Mouse (Mus musculus) liver, embryonic 12.5 days (tissue): ENCODE measurements around the gene Ucma. TPM values are rescaled to one million over a fixed set of nuclear protein-coding genes. Genes with fewer than 3 reads are reported as not detected.

Source experiments
- ATAC-seq: fragments of 200-750 bp; cut with Nextera tagmentation; 2 replicates; pipeline ENCODE4 v1.8.0; 2017; ENCODE audit warnings: moderate number of reproducible peaks, mild to moderate bottlenecking, moderate library complexity
- H3K27ac ChIP-seq: fragments of 300-500 bp; sonication (generic); 2 replicates; pipeline ENCODE4 v1.5.1; 2016; ENCODE audit warnings: mild to moderate bottlenecking
- H3K27me3 ChIP-seq: fragments of 300-500 bp; sonication (generic); replicated peaks from 2 replicates; pipeline ENCODE4 v1.6.1; 2016; ENCODE audit warnings: mild to moderate bottlenecking, moderate library complexity
- H3K36me3 ChIP-seq: fragments of 300-500 bp; sonication (generic); 2 replicates; pipeline ENCODE4 v1.6.1; 2016; ENCODE audit warnings: mild to moderate bottlenecking, moderate library complexity
- H3K4me1 ChIP-seq: fragments of 300-500 bp; sonication (generic); 2 replicates; pipeline ENCODE4 v1.6.1; 2016
- H3K4me2 ChIP-seq: fragments of 300-500 bp; sonication (generic); 2 replicates; pipeline ENCODE4 v1.6.1; 2016; ENCODE audit warnings: mild to moderate bottlenecking, moderate library complexity
- H3K4me3 ChIP-seq: fragments of 300-500 bp; sonication (generic); 2 replicates; pipeline ENCODE4 v1.5.1; 2016; ENCODE audit warnings: mild to moderate bottlenecking, moderate library complexity
- H3K9ac ChIP-seq: fragments of 300-500 bp; sonication (generic); 2 replicates; pipeline ENCODE4 v1.6.1; 2016; ENCODE audit warnings: mild to moderate bottlenecking, moderate library complexity
- H3K9me3 ChIP-seq: fragments of 300-500 bp; sonication (generic); replicated peaks from 2 replicates; pipeline ENCODE4 v1.6.1; 2016; ENCODE audit warnings: mild to moderate bottlenecking, moderate library complexity
- WGBS: fragments of 180-500 bp; shearing (Covaris S2); methylation state at CpG from one replicate; pipeline ENCODE4 v1.1.7; 2016; ENCODE audit not compliant: insufficient replicate concordance; 5-methylcytosine and 5-hydroxymethylcytosine counted together
- polyA plus RNA-seq: library from polyadenylated mRNA; unstranded; fragments of >200 nt; fragmentation: Nextera tagmentation; extraction: Ambion mirVana; gene quantifications from 2 replicates; pipeline ENCODE4 v1.2.1, GENCODE M21; 2016

Gene Ucma
- polyA plus RNA-seq, 1 experiment from 2014 or later, result not detected

- Histone ChIP-seq H3K27ac (peak overlapping the region; percentile 64), H3K9ac (peak overlapping the region; percentile 82), H3K4me1 (peaks cover 34% of the 10 kb centered on the region), H3K4me2 (peak overlapping the region; percentile 74), H3K36me3 (peaks cover 36% of the 10 kb centered on the region), H3K27me3 (no peaks in the 10 kb centered on the region), H3K4me3 (peak overlapping the region; percentile 88), H3K9me3 (no peaks in the 10 kb centered on the region)
- WGBS, result 8% methylated on average over 8 of the region's 8 CpGs
- no peak; the same call in 1 of the 2 replicates for ATAC-seq
These were observed 36.1 kb downstream of the Ucma start for GRCm38 (mm10) chr2:5011898-5012490.

- Histone ChIP-seq H3K4me3 (peak within 1 kb of the TSS; percentile 88), H3K27me3 (no peaks in the 10 kb centered on the region), H3K4me2 (peak within 1 kb of the TSS; percentile 74), H3K9me3 (no peaks in the 10 kb centered on the region), H3K27ac (peak within 1 kb of the TSS; percentile 65), H3K36me3 (peaks cover 28% of the 10 kb centered on the region), H3K9ac (peak within 1 kb of the TSS; percentile 82), H3K4me1 (peaks cover 34% of the 10 kb centered on the region)
- ATAC-seq, result peak; percentile 100
- WGBS, result 3% methylated on average over 32 of the region's 32 CpGs
These were observed 36.8 kb downstream of the Ucma start, which contains the start of gene Mcm10 for GRCm38 (mm10) chr2:5012491-5013324. Gene Mcm10 (minus strand): TSS chr2:5012791.

GRCm38 (mm10) chr2:5014616-5015015 is 38.7 kb downstream of the Ucma start:
- H3K4me2 ChIP-seq, result no peak overlapping the region
- no peaks in the 10 kb centered on the region for H3K9me3 ChIP-seq
- H3K27ac ChIP-seq, result 0 out of 2 replicates have a peak overlapping the region, but pooled peaks have one; percentile 20
- no peak overlapping the region for H3K9ac ChIP-seq
- H3K36me3 ChIP-seq, result peaks cover 11% of the 10 kb centered on the region
- no peak for ATAC-seq
- H3K27me3 ChIP-seq, result no peaks in the 10 kb centered on the region
- peaks cover 34% of the 10 kb centered on the region for H3K4me1 ChIP-seq
- H3K4me3 ChIP-seq, result no peak overlapping the region
- 51% methylated on average over 7 of the region's 7 CpGs for WGBS

DNA sequence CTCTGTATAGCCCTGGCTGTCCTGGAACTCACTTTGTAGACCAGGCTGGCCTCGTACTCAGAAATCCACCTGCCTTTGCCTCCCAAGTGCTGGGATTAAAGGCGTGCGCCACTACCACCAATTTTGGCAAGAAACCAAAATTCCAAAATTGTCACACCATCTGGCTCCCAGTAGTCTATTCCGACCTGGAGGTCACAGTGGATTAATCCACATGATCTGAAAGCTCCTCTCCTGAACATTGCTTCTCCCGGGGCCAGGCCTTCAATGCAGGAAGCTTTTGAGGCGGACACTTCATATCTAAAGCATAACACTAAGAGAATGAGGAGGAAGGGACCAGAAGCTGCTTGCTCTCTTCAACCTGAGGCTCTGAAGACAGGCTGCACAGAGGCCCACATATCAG is 39.6 kb downstream of the Ucma start:
- ATAC-seq, result no peak
- WGBS, result 87% methylated on average over 6 of the region's 6 CpGs
- H3K4me2 ChIP-seq, result no peak overlapping the region
- H3K27ac ChIP-seq, result no peak overlapping the region
- no peak overlapping the region for H3K4me3 ChIP-seq
- H3K9ac ChIP-seq, result no peak overlapping the region
- peaks cover 32% of the 10 kb centered on the region for H3K4me1 ChIP-seq
- H3K36me3 ChIP-seq, result peaks cover 8% of the 10 kb centered on the region
- no peaks in the 10 kb centered on the region for H3K9me3 ChIP-seq
- no peaks in the 10 kb centered on the region for H3K27me3 ChIP-seq

DNA sequence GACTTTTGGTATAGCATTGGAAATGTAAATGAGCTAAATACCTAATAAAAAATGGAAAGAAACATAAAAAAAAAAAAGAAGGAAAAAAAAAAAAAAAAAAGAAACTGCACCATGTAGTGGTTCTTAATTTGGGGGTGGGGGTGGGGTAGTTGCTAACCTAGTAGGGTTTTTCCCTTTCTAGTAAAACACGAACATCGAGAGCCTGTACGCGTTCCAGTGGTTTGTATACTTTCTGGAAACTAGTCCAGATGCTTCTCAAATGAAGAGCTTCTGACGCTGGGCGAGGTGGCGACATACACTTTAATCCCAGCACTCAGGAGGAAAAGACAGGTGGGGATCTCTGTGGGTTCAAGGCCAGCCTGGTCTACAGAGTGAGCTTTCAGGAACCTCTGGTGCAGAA is 41.0 kb downstream of the Ucma start:
- no peak overlapping the region for H3K4me2 ChIP-seq
- no peaks in the 10 kb centered on the region for H3K27me3 ChIP-seq
- no peaks in the 10 kb centered on the region for H3K9me3 ChIP-seq
- H3K36me3 ChIP-seq, result peaks cover 18% of the 10 kb centered on the region
- H3K9ac ChIP-seq, result no peak overlapping the region
- 85% methylated on average over 7 of the region's 7 CpGs for WGBS
- H3K4me1 ChIP-seq, result peaks cover 18% of the 10 kb centered on the region
- no peak for ATAC-seq
- H3K4me3 ChIP-seq, result no peak overlapping the region
- H3K27ac ChIP-seq, result no peak overlapping the region

GRCm38 (mm10) chr2:5019708-5020107 is 43.8 kb downstream of the Ucma start:
- no peak overlapping the region for H3K4me3 ChIP-seq
- no peak overlapping the region for H3K27ac ChIP-seq
- no peak for ATAC-seq
- peaks cover 31% of the 10 kb centered on the region for H3K36me3 ChIP-seq
- peaks cover 20% of the 10 kb centered on the region for H3K4me1 ChIP-seq
- H3K27me3 ChIP-seq, result no peaks in the 10 kb centered on the region
- no peaks in the 10 kb centered on the region for H3K9me3 ChIP-seq
- no peak overlapping the region for H3K4me2 ChIP-seq
- H3K9ac ChIP-seq, result no peak overlapping the region
- 61% methylated on average over 1 of the region's 1 CpGs for WGBS

GRCm38 (mm10) chr2:5023275-5023674 is 47.4 kb downstream of the Ucma start:
- H3K4me2 ChIP-seq, result no peak overlapping the region

DNA sequence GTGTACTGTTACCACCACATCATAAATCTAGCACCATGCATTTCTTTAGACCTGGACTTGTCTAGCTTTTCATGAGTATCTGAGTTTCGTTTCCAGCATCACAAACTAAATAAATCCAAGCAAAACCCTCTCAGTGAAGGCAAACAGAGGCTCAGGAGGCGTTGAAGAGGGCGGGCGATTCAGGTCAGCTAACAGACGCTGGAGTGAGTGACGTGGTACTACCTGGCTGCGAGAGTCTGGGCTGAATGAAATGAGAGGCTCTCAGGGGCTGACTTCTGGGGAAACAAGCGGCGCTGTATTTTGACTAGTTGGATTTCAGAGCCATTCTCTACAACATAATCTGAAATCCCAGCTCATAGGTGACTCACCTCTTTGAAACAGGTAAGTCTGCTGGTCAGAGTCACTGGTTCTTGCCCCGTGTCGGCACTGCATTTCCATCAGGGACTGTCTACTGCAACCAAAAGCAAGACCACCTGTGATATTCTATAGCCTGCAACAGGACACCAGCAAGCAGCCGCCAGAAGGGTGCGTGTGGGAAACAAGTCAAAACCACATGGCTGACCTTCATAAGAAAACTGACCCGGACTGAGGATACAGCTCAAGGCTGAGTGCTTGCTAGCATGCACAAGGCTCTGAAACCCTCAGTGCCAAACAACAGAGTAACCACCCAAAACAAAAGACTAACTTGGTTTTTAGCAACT is 47.9 kb downstream of the Ucma start:
- H3K36me3 ChIP-seq, result peaks cover 52% of the 10 kb centered on the region
- no peaks in the 10 kb centered on the region for H3K9me3 ChIP-seq
- no peak overlapping the region; the same call in none of the 2 replicates for H3K9ac ChIP-seq
- no peak for ATAC-seq
- no peak overlapping the region for H3K4me2 ChIP-seq
- no peak overlapping the region for H3K4me3 ChIP-seq
- H3K27ac ChIP-seq, result no peak overlapping the region
- 80% methylated on average over 14 of the region's 14 CpGs for WGBS
- peaks cover 18% of the 10 kb centered on the region for H3K4me1 ChIP-seq
- H3K27me3 ChIP-seq, result no peaks in the 10 kb centered on the region

More at GRCm38 (mm10) chr2:5023275-5023674, 47.4 kb downstream of the Ucma start:
- H3K9me3 ChIP-seq, result no peaks in the 10 kb centered on the region
- H3K27ac ChIP-seq, result no peak overlapping the region
- H3K4me1 ChIP-seq, result peaks cover 18% of the 10 kb centered on the region
- H3K27me3 ChIP-seq, result no peaks in the 10 kb centered on the region
- H3K4me3 ChIP-seq, result no peak overlapping the region
- 15% methylated on average over 2 of the region's 2 CpGs for WGBS
- H3K36me3 ChIP-seq, result peaks cover 49% of the 10 kb centered on the region
- ATAC-seq, result peak; percentile 66
- peak overlapping the region; percentile 17; the same call in 1 of the 2 replicates for H3K9ac ChIP-seq

- Histone ChIP-seq H3K27me3 (no peaks in the 10 kb centered on the region), H3K27ac (no peak overlapping the region), H3K9ac (no peak overlapping the region), H3K9me3 (no peaks in the 10 kb centered on the region), H3K4me1 (peaks cover 18% of the 10 kb centered on the region), H3K4me3 (no peak overlapping the region), H3K36me3 (peaks cover 56% of the 10 kb centered on the region), H3K4me2 (no peak overlapping the region)
- ATAC-seq, result peak; percentile 53; the same call in 1 of the 2 replicates
- 27% methylated on average over 4 of the region's 4 CpGs for WGBS
These were observed 49.3 kb downstream of the Ucma start for GRCm38 (mm10) chr2:5025162-5025733.

DNA sequence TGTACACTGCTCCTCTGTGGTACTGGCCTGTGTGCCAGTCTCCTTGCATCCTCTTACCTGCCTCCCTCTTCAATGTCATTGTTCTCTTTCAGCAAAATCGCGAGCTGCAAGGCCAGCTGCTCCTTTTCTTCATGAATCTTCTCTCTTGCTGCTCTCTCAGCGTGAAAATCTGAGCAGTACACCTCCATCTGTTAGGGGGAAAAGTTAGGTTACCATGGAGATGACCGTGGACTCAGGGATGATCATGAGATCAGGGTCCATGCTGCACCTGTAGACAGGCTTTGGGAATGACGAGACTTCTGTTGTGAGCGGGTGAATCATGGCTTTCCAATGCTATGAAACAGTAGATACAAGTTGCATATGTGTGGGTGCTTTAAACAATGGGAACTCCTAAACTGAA is 51.1 kb downstream of the Ucma start:
- no peak for ATAC-seq
- no peaks in the 10 kb centered on the region for H3K9me3 ChIP-seq
- H3K36me3 ChIP-seq, result peaks cover 56% of the 10 kb centered on the region
- H3K4me2 ChIP-seq, result no peak overlapping the region
- peaks cover 18% of the 10 kb centered on the region for H3K4me1 ChIP-seq
- H3K27me3 ChIP-seq, result no peaks in the 10 kb centered on the region
- no peak overlapping the region for H3K4me3 ChIP-seq
- WGBS, result 79% methylated on average over 6 of the region's 6 CpGs
- H3K9ac ChIP-seq, result no peak overlapping the region
- H3K27ac ChIP-seq, result 0 out of 2 replicates have a peak overlapping the region, but pooled peaks have one; percentile 4

- Histone ChIP-seq H3K4me2 (no peak overlapping the region), H3K27ac (no peak overlapping the region), H3K27me3 (no peaks in the 10 kb centered on the region), H3K9ac (no peak overlapping the region), H3K36me3 (peaks cover 59% of the 10 kb centered on the region), H3K9me3 (no peaks in the 10 kb centered on the region), H3K4me1 (peaks cover 12% of the 10 kb centered on the region), H3K4me3 (no peak overlapping the region)
- 87% methylated on average over 7 of the region's 7 CpGs for WGBS
- no peak for ATAC-seq
These were observed 52.1 kb downstream of the Ucma start for GRCm38 (mm10) chr2:5028047-5028446.
